Mouse (Mus musculus): ENCODE results near the gene Mpig6b. TPM values are rescaled to one million over a fixed set of nuclear protein-coding genes. Genes with fewer than 3 reads are reported as not detected.

Gene Mpig6b
- total RNA-seq, 2 experiments from 2014 or later: 0.61 to 0.74 TPM

GRCm38 (mm10) chr17:35088825-35089644 lies 23.1 kb upstream of the Mpig6b start, which contains the start of gene Abhd16a:
Gene Abhd16a, plus strand, starts transcription at chr17:35089263.
- intact Hi-C loops (cut with DNase I): no loop called here

DNA sequence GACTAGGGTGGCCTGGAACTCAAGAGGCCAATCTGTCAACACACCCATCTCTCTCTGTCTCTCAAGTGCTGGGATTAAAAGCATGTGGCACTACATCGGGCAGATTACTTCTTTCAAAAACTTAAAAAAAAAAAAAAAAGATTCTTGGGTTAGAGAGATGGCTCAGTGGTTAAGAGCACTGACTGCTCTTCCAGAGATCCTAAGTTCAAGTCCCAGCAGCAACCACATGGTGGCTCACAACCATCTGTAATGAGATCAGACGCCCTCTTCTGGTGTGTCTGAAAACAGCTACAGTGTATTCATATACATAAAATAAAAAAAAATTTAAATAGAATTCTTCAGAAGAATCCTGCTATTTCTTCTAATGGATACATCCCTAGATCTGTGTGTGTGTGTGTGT lies 22.2 kb upstream of the Mpig6b start:
- no peak for DNase-seq
- intact Hi-C loops (cut with DNase I): no loop called here

More at GRCm38 (mm10) chr17:35088825-35089644, 23.1 kb upstream of the Mpig6b start, which contains the start of gene Abhd16a:
- peak; percentile 95 to 96 for DNase-seq

DNA sequence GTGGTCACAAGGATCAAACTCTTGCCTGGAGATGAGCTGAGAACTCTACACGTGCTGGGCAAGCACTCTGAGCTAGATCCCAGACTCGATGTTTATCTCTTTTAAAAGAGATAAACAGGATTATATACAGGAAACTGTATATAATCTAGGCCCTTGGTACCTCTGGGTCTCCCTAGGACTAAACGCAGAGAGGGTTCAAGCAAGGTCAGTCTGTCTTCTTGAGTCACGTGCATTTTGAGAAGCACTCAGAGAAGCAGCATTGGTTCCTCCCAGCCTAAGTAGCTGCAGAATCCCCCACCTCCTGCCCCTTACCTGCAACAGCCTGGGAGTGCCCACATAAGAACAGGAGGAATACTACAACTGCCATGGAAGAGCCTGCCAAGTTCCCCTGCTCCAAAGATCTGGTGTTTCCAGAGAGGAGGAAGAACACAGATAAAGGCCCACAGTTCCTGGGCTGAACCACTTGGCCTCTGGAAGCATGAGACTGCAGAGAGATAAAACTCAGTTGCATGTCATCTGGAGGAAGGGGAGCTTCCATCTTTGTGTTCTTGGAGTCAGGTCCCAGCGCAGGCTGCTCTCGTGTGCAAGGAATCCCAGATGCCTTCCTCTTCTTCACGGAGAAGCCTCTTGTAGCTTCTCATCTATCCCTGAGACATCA lies 19.4 kb upstream of the Mpig6b start, which contains the start of gene Ly6g6f:
Ly6g6f (minus strand) TSS at position 403 of the 658 bp plus-strand sequence.
- intact Hi-C loops (cut with DNase I): no loop called here

DNA sequence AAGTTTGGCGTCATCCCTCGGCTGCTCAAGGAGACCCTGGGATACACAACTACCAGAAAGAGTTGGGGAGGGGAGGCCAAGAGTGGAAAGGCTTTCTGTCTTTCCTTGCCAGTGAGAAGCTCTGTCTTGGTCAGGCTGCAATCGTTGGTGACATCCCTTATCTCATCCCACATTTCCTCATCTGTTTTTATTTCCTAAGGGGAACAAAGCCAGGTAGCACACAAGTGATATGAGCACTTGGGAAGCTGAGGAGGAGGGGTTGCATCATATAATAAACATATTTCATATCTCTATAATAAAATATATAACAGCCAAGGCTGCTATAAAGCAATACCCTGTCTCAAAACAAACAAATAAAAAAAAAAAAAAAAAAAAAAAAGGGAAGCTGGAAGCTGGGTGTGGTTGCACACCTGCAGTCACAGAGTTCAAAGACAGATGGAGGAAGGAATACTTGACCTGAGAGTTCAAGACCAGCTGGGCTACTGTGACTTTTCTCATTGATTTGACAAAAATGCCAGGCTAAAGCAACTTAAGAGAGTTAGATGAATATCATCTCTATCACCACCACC lies 18.0 kb upstream of the Mpig6b start:
- DNase-seq: no peak
- intact Hi-C loops (cut with DNase I): no loop called here

More for the DNA sequence above, 19.4 kb upstream of the Mpig6b start, which contains the start of gene Ly6g6f:
- DNase-seq: no peak

DNA sequence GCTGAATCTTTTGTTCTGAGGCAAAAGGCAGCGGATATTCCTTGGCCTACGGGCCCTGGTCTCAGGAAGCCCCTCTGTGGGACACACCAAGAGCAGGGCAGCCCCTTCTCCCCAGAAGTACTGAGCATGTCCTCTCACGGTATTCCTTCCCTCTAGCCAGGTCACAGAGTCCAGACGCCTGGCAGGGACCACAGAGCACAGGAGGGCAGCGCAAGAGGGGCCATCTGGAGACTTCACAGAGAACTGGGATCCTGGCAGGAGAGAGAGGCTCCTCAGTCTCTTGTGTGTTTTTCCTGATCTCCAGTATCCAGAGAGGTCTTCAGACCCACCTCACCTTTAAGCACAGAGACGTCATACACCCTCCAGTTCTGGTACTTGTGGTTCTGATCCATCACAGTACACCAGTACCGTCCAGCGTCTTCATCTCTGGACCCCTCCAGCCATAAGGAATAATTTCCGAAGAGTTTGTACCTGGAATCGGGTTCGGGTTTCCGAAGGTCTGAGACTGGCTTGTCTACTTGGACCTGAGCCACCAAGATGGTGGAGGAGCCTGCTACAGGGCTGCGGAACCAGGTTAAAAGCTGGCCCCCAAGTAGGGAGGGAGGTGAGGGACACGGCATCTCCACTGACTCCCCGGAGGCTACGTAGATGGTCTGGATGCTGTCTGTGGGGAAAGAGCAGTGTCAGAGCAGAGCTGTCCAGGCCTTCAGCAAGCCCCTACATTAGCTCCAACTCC lies 17.0 kb upstream of the Mpig6b start:
- no peak for DNase-seq
- intact Hi-C loops (cut with DNase I): no loop called here

DNA sequence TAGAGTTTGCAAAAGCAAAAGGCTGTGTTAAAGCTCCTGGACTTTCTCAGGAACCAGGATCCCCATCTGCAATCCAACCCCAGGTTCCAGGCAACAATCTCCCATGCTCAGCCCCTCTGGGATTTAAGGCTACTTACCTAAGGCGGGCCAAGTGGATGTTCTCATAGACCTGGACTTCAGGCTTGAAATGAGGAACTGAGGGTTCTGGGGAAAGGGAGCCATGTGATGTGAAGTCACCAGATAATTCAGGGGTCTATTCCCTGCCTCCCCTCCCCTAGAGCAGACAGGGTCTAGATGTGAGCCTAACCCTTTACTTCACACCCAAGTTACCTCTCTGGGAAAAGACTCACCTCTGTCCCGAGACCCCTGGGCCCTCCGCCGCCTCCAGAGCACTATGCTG lies 14.7 kb upstream of the Mpig6b start:
- DNase-seq: no peak
- intact Hi-C loops (cut with DNase I): no loop called here

GRCm38 (mm10) chr17:35080248-35080647 lies 14.3 kb upstream of the Mpig6b start:
- intact Hi-C loops (cut with DNase I): no loop called here
- DNase-seq: no peak

DNA sequence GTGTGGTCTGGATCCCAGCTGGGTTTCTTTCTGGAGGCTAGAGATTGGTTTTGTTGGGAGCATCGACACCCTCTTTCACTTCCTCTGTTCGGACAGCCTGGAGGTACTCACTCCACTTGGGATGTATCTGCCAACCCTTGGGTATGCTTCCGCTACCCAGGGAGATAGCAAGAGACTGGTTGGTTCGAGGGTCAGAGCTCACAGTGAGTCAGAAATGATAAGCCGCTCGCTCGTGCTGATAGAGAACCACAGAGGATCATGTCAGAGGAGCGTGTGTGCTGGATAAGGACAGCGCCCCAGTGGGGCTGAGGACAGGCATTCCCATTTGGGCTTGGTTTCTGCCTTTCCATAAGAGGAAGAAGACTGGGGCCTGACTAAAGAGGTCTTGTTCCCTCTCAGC lies 13.8 kb upstream of the Mpig6b start:
- DNase-seq: no peak
- intact Hi-C loops (cut with DNase I): loop anchor here (2.0 kb wide), 1 partner anchor 59 kb away; no protein-coding TSS in a partner anchor

DNA sequence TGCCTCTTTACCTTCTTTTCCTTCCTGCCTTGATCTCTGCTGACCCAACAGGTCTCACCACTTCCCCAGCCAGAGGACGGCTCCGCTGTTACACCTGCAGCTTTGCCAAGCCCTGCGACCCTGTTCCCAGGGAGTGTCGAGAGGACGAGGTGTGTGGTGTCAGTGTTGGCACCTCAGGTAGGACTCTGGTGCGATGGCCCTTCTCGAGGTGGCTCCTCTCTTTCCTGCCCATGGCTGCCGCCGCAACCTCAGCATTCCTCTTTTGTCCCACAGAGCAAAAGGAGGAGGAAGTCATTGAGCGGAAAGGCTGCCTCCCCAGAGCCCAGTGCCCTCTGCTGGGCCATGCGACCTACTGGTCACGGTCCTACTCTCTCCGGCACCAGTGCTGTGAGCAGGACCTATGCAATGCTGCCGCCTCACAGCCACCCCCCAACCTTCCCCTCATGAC lies 11.8 kb upstream of the Mpig6b start, which contains the start of gene Ly6g6d:
Ly6g6d (minus strand) TSS at position 280 of the 448 bp plus-strand sequence.
- intact Hi-C loops (cut with DNase I): loop anchor here (2.0 kb wide), 1 partner anchor 57 kb away; no protein-coding TSS in a partner anchor
- peak; percentile 55 to 64 for DNase-seq

DNA sequence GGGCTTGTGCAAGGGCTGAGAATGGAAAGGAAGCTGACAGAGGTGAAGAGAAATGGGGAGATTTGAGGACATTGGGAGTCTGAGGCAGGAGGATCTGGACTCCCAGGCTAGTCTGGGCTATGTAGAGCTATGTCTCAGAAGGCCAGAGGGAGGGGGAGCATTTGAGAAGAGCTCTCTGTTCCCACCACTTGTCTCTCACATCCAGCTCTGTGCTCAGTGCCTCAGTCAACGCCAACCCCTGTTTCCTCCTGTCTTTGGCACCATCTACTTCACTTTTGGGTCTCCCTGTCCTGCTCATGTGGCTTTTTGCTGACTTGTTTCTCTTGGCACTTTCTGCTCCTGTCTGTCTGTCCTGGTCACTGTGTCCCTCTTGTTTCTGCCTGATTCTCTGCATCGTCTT lies 11.3 kb upstream of the Mpig6b start:
- no peak for DNase-seq
- intact Hi-C loops (cut with DNase I): no loop called here

GRCm38 (mm10) chr17:35076507-35077176 lies 10.7 kb upstream of the Mpig6b start, which contains the start of gene Ly6g6e:
Gene Ly6g6e, plus strand, starts transcription at chr17:35076902.
- intact Hi-C loops (cut with DNase I): no loop called here
- no peak for DNase-seq

DNA sequence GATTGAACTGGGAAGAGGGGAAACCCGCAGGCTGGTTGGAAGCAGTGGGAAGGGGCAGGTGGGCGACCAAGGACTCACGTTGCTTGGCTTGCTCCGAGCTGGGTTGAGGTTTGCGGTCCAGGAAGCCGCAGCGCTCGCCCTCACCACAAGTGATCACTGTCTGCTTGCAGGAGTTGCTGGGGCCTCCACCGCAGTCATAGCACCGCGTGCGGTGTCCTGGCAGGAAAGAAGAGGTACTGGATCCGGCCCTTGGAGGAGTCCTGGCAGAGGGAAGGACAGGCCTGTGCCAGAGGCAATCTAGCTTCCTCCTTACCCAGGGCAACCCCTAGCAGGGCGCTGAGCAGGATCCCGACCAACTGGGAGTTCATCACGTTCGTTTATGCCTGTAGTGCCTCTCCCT lies 8.1 kb upstream of the Mpig6b start:
- intact Hi-C loops (cut with DNase I): no loop called here
- no peak for DNase-seq

DNA sequence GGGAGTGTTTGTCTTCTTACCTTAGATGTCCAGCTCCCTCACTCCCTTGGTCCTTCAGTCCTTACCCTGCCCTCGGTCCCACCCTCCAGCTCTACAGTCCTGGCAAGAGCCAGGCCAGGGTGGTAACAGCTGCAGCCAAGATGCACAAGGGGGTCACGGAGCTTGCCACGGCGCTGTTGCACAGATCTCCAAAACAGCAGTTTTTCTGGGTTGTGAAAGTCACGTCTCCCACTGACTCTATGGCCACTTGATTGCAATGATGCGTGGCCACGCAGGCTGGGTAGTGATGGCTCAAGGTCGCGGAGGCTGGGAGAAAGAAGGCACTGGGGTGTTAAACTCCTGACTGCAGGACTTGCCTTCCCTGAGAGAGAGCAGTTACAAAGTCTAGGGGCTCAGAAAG lies 5.5 kb upstream of the Mpig6b start:
- DNase-seq: no peak
- intact Hi-C loops (cut with DNase I): no loop called here

GRCm38 (mm10) chr17:35070556-35071229 lies 4.7 kb upstream of the Mpig6b start:
- intact Hi-C loops (cut with DNase I): no loop called here
- no peak for DNase-seq

GRCm38 (mm10) chr17:35068213-35068914 lies 2.4 kb upstream of the Mpig6b start:
- intact Hi-C loops (cut with DNase I): no loop called here
- DNase-seq: no peak

- peak; percentile 53 to 59 for DNase-seq
- intact Hi-C loops (cut with DNase I): no loop called here
These were observed 735 bp downstream of the Mpig6b start, which contains the start of gene Ly6g6c for GRCm38 (mm10) chr17:35064951-35065947. Gene Ly6g6c, plus strand, starts transcription at chr17:35065388.

GRCm38 (mm10) chr17:35064378-35064877 lies 1.6 kb downstream of the Mpig6b start:
- intact Hi-C loops (cut with DNase I): no loop called here
- DNase-seq: no peak

Measured in heart, postnatal 14 days (tissue).